Mouse (Mus musculus) heart, adult 9 months (tissue): ENCODE data around the gene 4931417E11Rik.

Source experiments
- DNase-seq, 2 experiments: peaks; one replicate each; pipeline ENCODE4 v3.0.0; 2022; ENCODE audit warnings: low spot score in 2 of 2

The 4931417E11Rik gene

DNA sequence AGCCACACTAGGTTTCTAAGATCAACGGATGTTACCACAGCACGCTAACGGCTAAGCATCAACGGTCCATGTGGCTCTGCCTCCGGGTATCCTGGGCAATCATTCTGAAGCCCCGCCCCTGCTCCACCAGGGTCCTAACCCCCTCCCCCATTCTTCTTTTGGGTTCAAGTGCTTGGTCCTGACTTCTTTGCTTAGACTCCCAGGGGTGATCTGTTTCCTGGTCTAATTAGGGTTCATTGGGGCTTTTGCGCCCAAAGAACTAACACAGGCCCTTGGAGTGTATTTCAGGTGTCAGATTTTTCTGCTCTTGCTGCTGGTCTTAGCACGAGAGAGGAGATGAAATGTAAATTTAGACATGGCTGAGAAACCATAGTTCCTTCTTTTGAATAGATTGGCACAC, at the start of gene 4931417E11Rik:
Gene 4931417E11Rik (minus strand): TSS at position 101 of the 400 bp plus-strand sequence.
- DNase-seq: no peak

DNA sequence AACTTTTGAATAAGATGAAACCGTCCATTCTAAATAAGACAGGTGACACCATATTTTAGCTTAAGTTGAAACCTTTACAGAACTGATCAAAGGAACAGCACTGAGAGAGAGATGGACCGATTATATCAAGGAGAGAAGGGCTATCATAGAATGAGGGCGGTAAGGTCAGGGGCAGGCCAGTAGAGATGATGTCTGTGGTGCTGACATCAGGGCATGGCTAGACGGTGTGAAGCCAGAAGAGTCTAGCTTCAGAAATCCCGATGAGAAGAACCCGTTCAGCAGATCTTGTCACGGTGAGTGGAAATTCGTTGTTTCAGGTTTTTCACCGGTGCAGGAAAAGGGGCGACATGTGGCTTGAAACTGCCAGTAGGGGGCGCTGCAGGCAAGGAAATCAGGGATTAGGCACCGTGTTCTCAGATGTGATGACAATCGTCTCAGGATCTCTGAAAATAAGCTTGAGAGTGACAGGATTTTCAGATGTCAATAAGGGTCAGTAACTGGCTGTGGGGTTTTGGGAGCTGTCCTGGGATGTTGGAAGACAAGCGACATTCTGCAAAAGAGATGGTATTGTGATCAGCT, 48.4 kb upstream of the 4931417E11Rik start:
- DNase-seq: no peak

GRCm38 (mm10) chr6:73512907-73513306, 43.4 kb upstream of the 4931417E11Rik start:
- DNase-seq: no peak

DNA sequence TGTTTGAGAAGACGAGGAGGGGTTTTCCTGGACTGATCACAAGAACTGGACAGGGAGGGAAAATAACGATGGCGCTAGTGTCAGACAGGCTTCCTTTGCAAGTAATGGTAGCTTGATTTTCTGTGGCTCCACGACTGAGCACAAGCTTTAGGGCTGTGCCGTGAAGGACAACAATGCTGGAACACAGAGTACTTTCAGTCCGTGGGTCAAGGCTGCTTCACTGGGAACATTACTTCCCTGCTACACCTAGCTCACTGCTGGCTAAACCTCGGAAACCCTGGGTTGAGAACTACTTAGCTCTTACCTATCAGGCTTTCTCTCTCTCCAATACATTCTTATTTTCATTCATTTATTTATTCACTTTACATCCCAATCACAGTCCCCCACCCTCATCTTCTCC, 30.2 kb upstream of the 4931417E11Rik start:
- no peak for DNase-seq

DNA sequence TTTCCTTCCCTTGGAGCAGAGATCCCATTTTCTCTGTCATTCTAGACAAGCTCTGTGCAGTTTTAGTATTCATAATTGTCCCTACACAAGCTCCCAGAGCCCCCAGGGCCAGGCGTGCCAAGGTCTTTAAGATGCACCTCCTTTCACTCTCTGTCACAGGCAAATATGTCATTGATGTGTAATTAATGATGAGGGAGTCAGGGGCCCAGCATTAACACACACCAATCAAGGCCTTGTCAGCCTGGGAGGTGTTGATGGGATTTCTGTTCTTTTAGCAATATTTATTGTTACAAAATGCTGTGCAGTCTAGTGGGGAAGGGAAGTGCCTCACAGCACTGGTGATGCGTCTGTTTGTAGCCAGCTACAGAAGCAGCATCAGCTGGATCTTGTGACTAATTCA, 27.9 kb upstream of the 4931417E11Rik start:
- DNase-seq: no peak

GRCm38 (mm10) chr6:73490524-73490923, 21.1 kb upstream of the 4931417E11Rik start:
- DNase-seq: no peak

- DNase-seq: no peak
Measured at GRCm38 (mm10) chr6:73485616-73486015, 16.1 kb upstream of the 4931417E11Rik start.

DNA sequence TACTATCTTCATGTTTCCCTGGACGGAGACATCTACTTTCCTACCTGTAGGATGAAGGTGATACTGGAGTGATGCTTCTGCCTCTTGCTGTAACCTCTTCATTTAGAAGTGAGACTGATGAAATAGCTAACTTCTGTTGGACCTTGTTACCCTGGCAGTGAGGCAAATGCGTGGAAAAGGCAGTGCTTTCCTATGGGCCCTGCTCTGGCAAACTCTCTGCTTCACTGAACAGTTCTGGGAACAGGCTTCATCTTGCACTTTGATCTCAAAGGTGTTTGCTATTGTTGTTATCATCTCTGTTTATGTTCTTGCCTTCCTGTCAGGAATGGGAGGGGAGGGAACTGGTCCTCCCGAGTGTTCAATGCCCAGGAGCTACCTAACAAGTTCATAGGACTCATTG, 3.4 kb downstream of the 4931417E11Rik start:
- DNase-seq: no peak

GRCm38 (mm10) chr6:73462543-73462942, 6.9 kb downstream of the 4931417E11Rik start:
- DNase-seq: no peak

GRCm38 (mm10) chr6:73433912-73434311, 35.6 kb downstream of the 4931417E11Rik start:
- DNase-seq: no peak

- DNase-seq: no peak
Measured at GRCm38 (mm10) chr6:73428618-73429336, 40.7 kb downstream of the 4931417E11Rik start.

DNA sequence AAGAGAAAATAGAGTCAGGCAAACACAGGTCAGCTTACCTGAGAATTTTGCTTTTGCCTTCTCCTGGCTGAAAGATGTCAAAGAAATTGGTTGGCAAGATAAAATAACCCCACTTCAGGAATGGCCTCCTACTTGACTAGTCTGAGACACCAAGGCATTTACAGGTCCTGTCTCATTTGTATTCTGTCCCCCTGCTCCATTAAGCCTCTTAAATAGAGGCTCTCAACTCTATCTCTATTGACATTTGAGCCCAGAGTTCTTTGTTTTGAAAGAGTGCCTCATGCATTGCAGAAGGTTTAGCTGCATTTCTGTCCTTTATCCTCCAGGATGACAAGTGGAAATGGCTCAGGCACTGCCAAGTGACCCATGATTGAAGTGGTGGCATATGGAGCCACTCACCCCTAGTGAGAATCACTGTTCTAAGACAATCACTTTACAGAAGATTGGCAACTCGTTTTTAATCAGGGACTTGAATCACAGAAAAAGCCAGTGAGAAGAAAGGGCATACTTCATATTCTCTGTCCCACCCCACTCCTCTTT, 42.1 kb downstream of the 4931417E11Rik start:
- DNase-seq: no peak
